Mouse (Mus musculus): ENCODE measurements around the gene Lpar1. TPM values are rescaled to one million over a fixed set of nuclear protein-coding genes. Genes with fewer than 3 reads are reported as not detected.

Gene Lpar1
- 48.5 and 53.6 TPM in 2 replicates for polyA plus RNA-seq (2012; rRNA removed)

DNA sequence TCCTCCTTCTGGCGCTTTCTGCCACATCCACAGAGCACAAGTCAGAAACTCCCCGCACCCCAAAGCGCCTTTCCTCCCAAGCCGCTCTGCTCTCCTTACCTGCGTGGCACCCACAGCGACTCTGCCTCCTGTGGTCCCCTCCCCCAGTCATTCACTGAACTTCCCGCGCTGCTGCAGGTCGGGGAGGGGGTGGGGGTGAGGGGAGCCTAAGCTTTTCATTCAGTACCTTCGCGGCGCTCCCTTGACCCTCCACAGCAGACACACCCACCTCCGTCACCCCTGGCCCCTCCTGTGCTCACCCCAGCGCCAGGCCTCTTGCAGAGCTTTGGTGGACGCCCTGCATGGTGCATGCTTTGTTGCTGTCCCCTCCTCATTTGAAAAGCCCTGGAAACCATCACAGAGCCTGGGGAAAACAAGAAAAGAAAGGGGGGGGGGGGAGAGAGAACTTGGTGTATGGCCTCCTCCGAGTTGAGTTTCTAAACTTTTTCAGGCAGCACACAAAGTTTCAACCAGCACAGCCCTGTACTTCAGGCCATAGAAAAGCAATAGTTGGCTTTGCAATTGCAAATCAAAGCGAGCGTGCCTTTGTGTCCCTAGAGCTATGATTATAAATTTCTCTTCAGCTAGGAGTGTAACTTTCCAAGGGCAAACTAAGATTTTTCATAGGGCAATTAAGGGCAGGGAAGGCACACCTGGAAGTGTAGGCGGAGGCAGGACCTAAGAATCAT lies at the start of gene Lpar1:
Gene Lpar1 (minus strand): TSS at position 268 of the 728 bp plus-strand sequence.
- no peak within 1 kb of the TSS for H3K27ac ChIP-seq (ENCODE audit: insufficient read depth, low read length)

DNA sequence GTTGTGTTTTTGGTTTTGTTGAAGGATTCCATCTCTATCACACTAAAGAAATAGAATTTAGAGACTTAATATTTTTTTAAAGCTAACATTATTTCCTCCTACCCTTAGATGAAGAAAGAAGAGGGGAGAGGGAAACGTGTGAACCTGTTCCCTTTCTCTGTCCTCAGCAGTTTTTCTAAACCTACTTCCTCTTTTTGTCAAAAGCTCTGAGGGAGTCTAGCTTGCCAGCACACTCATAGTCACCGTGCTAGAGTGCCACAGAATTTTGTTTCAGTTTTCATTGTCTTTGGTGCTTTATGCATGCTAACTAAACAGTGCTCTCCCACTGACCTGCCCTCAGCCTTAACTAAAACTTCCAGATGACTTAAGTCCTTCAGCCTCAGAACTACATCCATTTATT lies 32.2 kb upstream of the Lpar1 start:
- WGBS = 42% methylated on average over 2 of the region's 2 CpGs
- Histone ChIP-seq H3K27ac (ENCODE audit: insufficient read depth, low read length) (no peak overlapping the region), H3K27me3 (ENCODE audit: control insufficient read depth, insufficient read depth, low read length) (no peaks in the 10 kb centered on the region), H3K4me3 (replicated peaks; ENCODE audit: insufficient read depth, low read depth, low read length) (no peak overlapping the region), H3K4me1 (ENCODE audit: control insufficient read depth, insufficient read depth, low read length) (no peaks in the 10 kb centered on the region)
- DNase-seq = no peak
- no peak for TF ChIP-seq POLR2A (IDR thresholded peaks at IDR 0.05; ENCODE audit: borderline replicate concordance, insufficient read depth, low read length)
- TF ChIP-seq CTCF (IDR thresholded peaks at IDR 0.05; ENCODE audit: borderline replicate concordance, insufficient read depth, low read depth, low read length) = no peak

More for the DNA sequence above, at the start of gene Lpar1:
- TF ChIP-seq POLR2A (IDR thresholded peaks at IDR 0.05; ENCODE audit: borderline replicate concordance, insufficient read depth, low read length) (no peak), CTCF (IDR thresholded peaks at IDR 0.05; ENCODE audit: borderline replicate concordance, insufficient read depth, low read depth, low read length) (no peak)
- Histone ChIP-seq H3K4me3 (replicated peaks; ENCODE audit: insufficient read depth, low read depth, low read length) (peak within 1 kb of the TSS; percentile 47), H3K27me3 (ENCODE audit: control insufficient read depth, insufficient read depth, low read length) (no peaks in the 10 kb centered on the region; the same call in 1 of the 2 replicates), H3K4me1 (ENCODE audit: control insufficient read depth, insufficient read depth, low read length) (no peaks in the 10 kb centered on the region)
- 12% methylated on average over 19 of the region's 19 CpGs for WGBS
- no peak for DNase-seq

DNA sequence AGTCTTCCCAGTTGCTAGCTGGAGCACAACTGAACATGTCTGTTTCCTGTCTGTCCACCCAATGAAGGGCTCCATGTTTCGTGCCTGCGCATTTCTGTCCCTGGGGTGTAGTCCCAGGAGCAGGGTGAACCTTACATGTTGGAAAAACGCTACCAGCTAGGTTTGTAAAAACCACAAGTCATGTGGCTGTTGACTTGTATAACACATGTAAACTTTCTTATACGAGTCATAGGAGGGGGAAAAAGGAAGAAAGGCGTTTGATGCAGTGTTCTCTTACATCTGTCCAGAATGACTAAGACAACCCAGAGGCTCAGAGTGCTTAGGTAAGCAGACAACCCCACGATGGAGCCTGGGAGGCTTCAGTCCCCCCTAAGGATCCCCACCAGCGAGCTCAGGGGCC lies 27.5 kb upstream of the Lpar1 start:
- TF ChIP-seq POLR2A (IDR thresholded peaks at IDR 0.05; ENCODE audit: borderline replicate concordance, insufficient read depth, low read length) (no peak), CTCF (IDR thresholded peaks at IDR 0.05; ENCODE audit: borderline replicate concordance, insufficient read depth, low read depth, low read length) (no peak)
- no peaks in the 10 kb centered on the region for H3K27me3 ChIP-seq (ENCODE audit: control insufficient read depth, insufficient read depth, low read length)
- no peaks in the 10 kb centered on the region for H3K4me1 ChIP-seq (ENCODE audit: control insufficient read depth, insufficient read depth, low read length)
- H3K4me3 ChIP-seq (replicated peaks; ENCODE audit: insufficient read depth, low read depth, low read length) = no peak overlapping the region
- DNase-seq = no peak
- H3K27ac ChIP-seq (ENCODE audit: insufficient read depth, low read length) = no peak overlapping the region
- 78% methylated on average over 7 of the region's 7 CpGs for WGBS

DNA sequence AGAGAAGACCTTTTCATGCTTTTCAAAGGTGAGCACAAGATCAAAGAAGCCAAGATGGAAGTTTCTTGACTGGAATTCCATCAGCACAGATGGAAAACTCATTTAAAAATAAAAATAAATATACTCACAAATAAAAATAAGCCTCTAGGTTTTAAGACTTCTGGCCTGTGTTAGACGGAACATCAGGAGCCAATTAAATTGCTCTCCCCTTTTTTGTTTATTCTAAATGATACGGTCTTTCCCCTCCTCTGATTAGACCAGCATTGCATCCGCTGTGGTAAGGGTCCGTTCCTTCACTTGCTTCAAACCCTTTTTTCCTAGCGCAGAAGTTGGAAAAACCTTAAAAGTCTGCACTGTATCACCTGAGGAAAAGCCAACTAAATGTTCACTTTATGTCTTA lies 26.8 kb upstream of the Lpar1 start:
- 94% methylated on average over 5 of the region's 5 CpGs for WGBS

DNA sequence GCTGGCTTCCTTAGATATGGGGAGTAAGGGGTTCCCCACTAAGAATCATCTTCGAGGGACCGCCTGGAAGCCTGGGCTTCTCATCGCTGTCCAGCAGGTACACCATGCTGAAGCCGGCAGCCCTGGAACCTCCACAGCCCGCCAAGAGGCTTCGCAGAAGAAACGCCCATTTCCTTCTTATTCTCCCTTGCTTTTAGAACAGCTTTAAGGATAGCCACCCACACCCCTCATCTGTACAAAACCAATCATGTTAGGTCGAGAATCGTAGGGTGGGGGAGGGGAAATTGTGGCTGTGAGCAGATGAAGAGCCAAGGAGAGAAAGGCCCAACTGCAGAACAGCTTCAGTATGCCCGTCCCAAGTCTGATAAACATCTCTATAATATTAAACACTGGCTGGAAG lies 26.4 kb upstream of the Lpar1 start:
- WGBS = 81% methylated on average over 10 of the region's 10 CpGs
- Histone ChIP-seq H3K27me3 (ENCODE audit: control insufficient read depth, insufficient read depth, low read length) (no peaks in the 10 kb centered on the region), H3K4me3 (replicated peaks; ENCODE audit: insufficient read depth, low read depth, low read length) (no peak overlapping the region), H3K4me1 (ENCODE audit: control insufficient read depth, insufficient read depth, low read length) (no peaks in the 10 kb centered on the region), H3K27ac (ENCODE audit: insufficient read depth, low read length) (no peak overlapping the region)
- DNase-seq = no peak
- TF ChIP-seq POLR2A (IDR thresholded peaks at IDR 0.05; ENCODE audit: borderline replicate concordance, insufficient read depth, low read length) = no peak
- TF ChIP-seq CTCF (IDR thresholded peaks at IDR 0.05; ENCODE audit: borderline replicate concordance, insufficient read depth, low read depth, low read length) = no peak

More for the DNA sequence above, 26.8 kb upstream of the Lpar1 start:
- H3K27ac ChIP-seq (ENCODE audit: insufficient read depth, low read length) = no peak overlapping the region
- H3K4me1 ChIP-seq (ENCODE audit: control insufficient read depth, insufficient read depth, low read length) = no peaks in the 10 kb centered on the region
- DNase-seq = no peak
- no peaks in the 10 kb centered on the region for H3K27me3 ChIP-seq (ENCODE audit: control insufficient read depth, insufficient read depth, low read length)
- no peak for TF ChIP-seq POLR2A (IDR thresholded peaks at IDR 0.05; ENCODE audit: borderline replicate concordance, insufficient read depth, low read length)
- TF ChIP-seq CTCF (IDR thresholded peaks at IDR 0.05; ENCODE audit: borderline replicate concordance, insufficient read depth, low read depth, low read length) = no peak
- no peak overlapping the region for H3K4me3 ChIP-seq (replicated peaks; ENCODE audit: insufficient read depth, low read depth, low read length)

DNA sequence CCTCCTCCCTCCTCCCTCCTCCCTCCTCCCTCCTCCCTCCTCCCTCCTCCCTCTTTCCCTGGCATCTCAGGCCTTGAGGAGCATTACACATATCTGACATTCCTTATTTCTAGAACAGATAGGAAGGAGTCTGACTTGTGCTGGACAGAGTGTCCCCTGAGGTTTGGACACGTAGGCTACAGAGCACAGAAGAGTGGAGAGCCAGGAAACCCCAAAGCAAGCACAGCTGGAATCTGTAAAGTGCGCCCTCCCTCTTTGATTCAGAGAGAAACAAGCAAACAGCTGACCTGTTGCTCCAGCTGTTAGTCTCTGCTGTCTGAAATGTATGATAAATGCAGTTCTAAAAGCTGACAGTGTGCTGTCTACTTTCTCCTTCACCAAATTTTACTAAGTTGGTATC lies 24.8 kb upstream of the Lpar1 start:
- no peak overlapping the region for H3K4me3 ChIP-seq (replicated peaks; ENCODE audit: insufficient read depth, low read depth, low read length)
- no peaks in the 10 kb centered on the region for H3K4me1 ChIP-seq (ENCODE audit: control insufficient read depth, insufficient read depth, low read length)
- no peaks in the 10 kb centered on the region for H3K27me3 ChIP-seq (ENCODE audit: control insufficient read depth, insufficient read depth, low read length)
- no peak for DNase-seq
- TF ChIP-seq CTCF (IDR thresholded peaks at IDR 0.05; ENCODE audit: borderline replicate concordance, insufficient read depth, low read depth, low read length) (no peak), POLR2A (IDR thresholded peaks at IDR 0.05; ENCODE audit: borderline replicate concordance, insufficient read depth, low read length) (no peak)
- H3K27ac ChIP-seq (ENCODE audit: insufficient read depth, low read length) = no peak overlapping the region
- 38% methylated on average over 2 of the region's 2 CpGs for WGBS

DNA sequence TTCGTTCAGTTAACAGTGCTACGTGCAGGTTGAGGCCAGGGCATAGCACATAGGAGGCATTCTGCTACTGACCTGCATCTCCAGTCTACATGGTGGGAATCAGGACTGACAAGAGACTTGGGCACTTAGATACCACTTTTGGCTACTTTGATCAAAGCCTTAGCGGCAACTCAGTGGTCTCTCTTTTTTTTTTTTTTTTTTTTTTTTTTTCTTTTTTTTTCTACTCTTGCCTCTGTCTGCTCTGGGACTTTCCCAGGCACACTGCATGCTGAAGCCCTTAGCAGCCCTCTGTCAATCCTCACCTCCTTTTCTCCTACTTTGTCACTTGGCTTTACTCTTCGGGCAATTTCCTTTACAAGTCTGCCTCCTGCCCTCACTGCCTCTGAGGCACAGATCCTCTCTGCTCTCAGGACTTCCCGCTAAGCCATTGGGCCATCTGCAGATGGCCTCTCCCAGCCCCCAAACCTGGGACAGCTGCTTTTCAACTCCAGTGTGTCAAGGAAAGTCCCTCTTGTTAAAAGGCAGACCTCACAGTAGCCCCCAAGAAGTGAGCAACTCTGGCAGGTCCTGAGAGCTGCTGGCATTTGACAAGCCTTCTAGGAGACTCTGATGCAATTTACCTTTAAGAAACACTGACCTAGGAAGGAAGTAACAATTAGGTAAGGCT lies 23.8 kb upstream of the Lpar1 start:
- no peak for TF ChIP-seq CTCF (IDR thresholded peaks at IDR 0.05; ENCODE audit: borderline replicate concordance, insufficient read depth, low read depth, low read length)
- TF ChIP-seq POLR2A (IDR thresholded peaks at IDR 0.05; ENCODE audit: borderline replicate concordance, insufficient read depth, low read length) = no peak
- no peaks in the 10 kb centered on the region for H3K27me3 ChIP-seq (ENCODE audit: control insufficient read depth, insufficient read depth, low read length)
- H3K27ac ChIP-seq (ENCODE audit: insufficient read depth, low read length) = no peak overlapping the region
- 56% methylated on average over 5 of the region's 5 CpGs for WGBS
- no peak for DNase-seq
- H3K4me3 ChIP-seq (replicated peaks; ENCODE audit: insufficient read depth, low read depth, low read length) = no peak overlapping the region
- H3K4me1 ChIP-seq (ENCODE audit: control insufficient read depth, insufficient read depth, low read length) = no peaks in the 10 kb centered on the region

DNA sequence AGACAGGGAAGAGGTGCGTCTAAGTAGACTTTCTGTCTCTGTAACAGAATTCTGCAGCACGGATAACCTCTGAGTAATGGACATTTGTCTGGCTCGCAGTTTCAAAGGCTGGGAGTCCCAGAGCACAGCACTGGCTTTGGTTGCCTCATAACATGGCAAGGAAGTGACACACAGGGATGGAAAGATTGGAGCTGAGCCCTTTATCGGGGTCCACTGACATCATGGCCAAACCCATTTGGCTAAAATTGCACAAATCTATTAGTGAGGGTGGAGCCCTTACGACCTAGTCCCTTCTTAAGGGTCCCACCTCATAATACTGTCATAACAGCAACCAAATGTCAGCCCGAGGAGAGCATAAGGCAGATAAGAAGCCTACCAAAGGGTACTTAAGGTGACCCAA lies 22.1 kb upstream of the Lpar1 start:
- Histone ChIP-seq H3K4me1 (ENCODE audit: control insufficient read depth, insufficient read depth, low read length) (no peaks in the 10 kb centered on the region), H3K27me3 (ENCODE audit: control insufficient read depth, insufficient read depth, low read length) (no peaks in the 10 kb centered on the region), H3K4me3 (replicated peaks; ENCODE audit: insufficient read depth, low read depth, low read length) (no peak overlapping the region), H3K27ac (ENCODE audit: insufficient read depth, low read length) (no peak overlapping the region)
- DNase-seq = no peak
- TF ChIP-seq CTCF (IDR thresholded peaks at IDR 0.05; ENCODE audit: borderline replicate concordance, insufficient read depth, low read depth, low read length) (no peak), POLR2A (IDR thresholded peaks at IDR 0.05; ENCODE audit: borderline replicate concordance, insufficient read depth, low read length) (no peak)
- WGBS = 83% methylated on average over 6 of the region's 6 CpGs

All from cerebellum, adult 2 months (tissue).